Mouse (Mus musculus): ENCODE data around the gene Ubxn11.

- TF ChIP-seq POLR2A (IDR thresholded peaks at IDR 0.05; ENCODE audit: borderline replicate concordance, control insufficient read depth, low read depth, low read length) = peak; percentile 41; the same call in 1 of the 2 replicates
- no peak for TF ChIP-seq CTCF (IDR thresholded peaks at IDR 0.05; ENCODE audit: control insufficient read depth, insufficient read depth, low read length)
These were observed 7.3 kb upstream of the Ubxn11 start, which contains the start of gene Cd52 for GRCm38 (mm10) chr4:134094923-134095547.
